8 mouse cellular contexts compared by ENCODE assay signal in genomic region chr11:36988776-36989565, GRCm38 (mm10).
DNase-seq lines count a peak whose midpoint lies in the region; TF ChIP-seq lines count a peak whose summit lies in the region.

No protein-coding gene starts in this region.

- 45% methylated on average over 5 of the region's 5 CpGs for WGBS in cerebellum, adult 2 months

- H3K27me3 ChIP-seq in cerebellum, adult 2 months (ENCODE audit: control insufficient read depth, insufficient read depth, low read length): no peaks in the 10 kb centered on the region

- no peak overlapping the region for H3K27ac ChIP-seq in cerebellum, adult 2 months (ENCODE audit: insufficient read depth, low read length)

- 0 out of 2 replicates have a peak, but pooled peaks have one; percentile 16 for TF ChIP-seq CTCF in cerebellum, adult 2 months (IDR thresholded peaks at IDR 0.05; ENCODE audit: borderline replicate concordance, insufficient read depth, low read depth, low read length)

- no peaks in the 10 kb centered on the region for H3K4me1 ChIP-seq in cerebellum, adult 2 months (ENCODE audit: control insufficient read depth, insufficient read depth, low read length)

- TF ChIP-seq POLR2A in cerebellum, adult 2 months (IDR thresholded peaks at IDR 0.05; ENCODE audit: borderline replicate concordance, insufficient read depth, low read length): no peak

- no peak overlapping the region for H3K4me3 ChIP-seq in cerebellum, adult 2 months (replicated peaks; ENCODE audit: insufficient read depth, low read depth, low read length)

- DNase-seq in cerebellum, adult 2 months: peak in 1 of 2 experiments; percentile 4
- DNase-seq in cerebellum, adult 11 months: no peak
- peak; percentile 4 for DNase-seq in lung, postnatal 10 days
- no peak for DNase-seq in lung, postnatal 4 days
- DNase-seq in left cerebral cortex, adult 9 months (ENCODE audit: low spot score in 2 of 2): peak; percentile 5 to 50
- peak; percentile 72 to 79 for DNase-seq in right cerebral cortex, postnatal 10 days (ENCODE audit: low spot score in 2 of 2)
- no peak for DNase-seq in spleen, postnatal 36 days (ENCODE audit: low spot score in 2 of 2)
- DNase-seq in urinary bladder, postnatal 4 days (ENCODE audit: low spot score in 2 of 2): no peak

Comparison
In these comparisons a context has a peak if more than half of its experiments do, and no peak if none do; other contexts are left out.
1. DNase-seq: peak in lung, postnatal 10 days (single experiment), left cerebral cortex, adult 9 months (2 of 2) and right cerebral cortex, postnatal 10 days (2 of 2); none in cerebellum, adult 11 months (single experiment), lung, postnatal 4 days (0 of 2), spleen, postnatal 36 days (0 of 2) and urinary bladder, postnatal 4 days (0 of 2).